Comparison of ENCODE assay signal across 15 mouse cellular contexts in genomic region chr19:21105004-21105403, GRCm38 (mm10).
DNase-seq lines count a peak whose midpoint lies in the region; ATAC-seq and TF ChIP-seq lines count a peak whose summit lies in the region.
"Had no signal": no experiment of that assay in that cellular context is flagged by ENCODE, and none has a peak within 500 bp of the region (broad histone marks: within the 10 kb centered on the region; RNA-seq: fewer than 3 reads in every experiment).

No protein-coding gene starts in this region.

- H3K9ac ChIP-seq in heart, embryonic 12.5 days: no peak overlapping the region
- H3K9ac ChIP-seq in intestine, postnatal 0 days (ENCODE audit: low read depth, low read length): no peak overlapping the region
- H3K9ac ChIP-seq in stomach, postnatal 0 days (ENCODE audit: low read length): no peak overlapping the region
- H3K9ac ChIP-seq: neural tube, embryonic 13.5 days had no signal

- no peak overlapping the region for H3K4me3 ChIP-seq in heart, embryonic 12.5 days
- no peak overlapping the region for H3K4me3 ChIP-seq in intestine, postnatal 0 days (ENCODE audit: low read depth, low read length)
- no peak overlapping the region for H3K4me3 ChIP-seq in stomach, postnatal 0 days (ENCODE audit: low read depth, low read length)
- H3K4me3 ChIP-seq: forebrain, embryonic 10.5 days; left cerebral cortex, adult 2 months; neural tube, embryonic 13.5 days had no signal

- H3K27ac ChIP-seq in heart, embryonic 12.5 days (ENCODE audit: poor library complexity, severe bottlenecking): no peak overlapping the region
- H3K27ac ChIP-seq in intestine, postnatal 0 days (ENCODE audit: low read depth, low read length): peak overlapping the region; percentile 76
- peak overlapping the region; percentile 86 for H3K27ac ChIP-seq in stomach, postnatal 0 days (replicated peaks)
- H3K27ac ChIP-seq: forebrain, embryonic 10.5 days; left cerebral cortex, adult 2 months; neural tube, embryonic 13.5 days had no signal

- H3K4me2 ChIP-seq in heart, embryonic 12.5 days: no peak overlapping the region
- H3K4me2 ChIP-seq in intestine, postnatal 0 days (replicated peaks; ENCODE audit: low read depth): no peak overlapping the region
- no peak overlapping the region for H3K4me2 ChIP-seq in stomach, postnatal 0 days (replicated peaks; ENCODE audit: low read depth)
- H3K4me2 ChIP-seq: neural tube, embryonic 13.5 days had no signal

- H3K9me3 ChIP-seq in heart, embryonic 12.5 days (replicated peaks): no peaks in the 10 kb centered on the region
- no peaks in the 10 kb centered on the region for H3K9me3 ChIP-seq in intestine, postnatal 0 days (ENCODE audit: control insufficient read depth)
- no peaks in the 10 kb centered on the region for H3K9me3 ChIP-seq in stomach, postnatal 0 days (ENCODE audit: control insufficient read depth, low read length)
- H3K9me3 ChIP-seq: forebrain, embryonic 10.5 days; G1E; neural tube, embryonic 13.5 days had no signal

- WGBS in heart, embryonic 12.5 days: 87% methylated on average over 6 of the region's 6 CpGs
- 89% methylated on average over 6 of the region's 6 CpGs for WGBS in intestine, postnatal 0 days
- WGBS in stomach, postnatal 0 days: 83% methylated on average over 6 of the region's 6 CpGs

- no peak for TF ChIP-seq EP300 in stomach, postnatal 0 days (optimal IDR thresholded peaks at IDR 0.05)

- TF ChIP-seq CTCF in intestine, postnatal 0 days (IDR thresholded peaks at IDR 0.05; ENCODE audit: low read depth): no peak
- no peak for TF ChIP-seq CTCF in stomach, postnatal 0 days (IDR thresholded peaks at IDR 0.05; ENCODE audit: low read depth)

- H3K36me3 ChIP-seq in heart, embryonic 12.5 days: no peaks in the 10 kb centered on the region
- H3K36me3 ChIP-seq in intestine, postnatal 0 days (ENCODE audit: control insufficient read depth, insufficient read depth): no peaks in the 10 kb centered on the region
- no peaks in the 10 kb centered on the region for H3K36me3 ChIP-seq in stomach, postnatal 0 days (ENCODE audit: control insufficient read depth, insufficient read depth, low read length)
- H3K36me3 ChIP-seq: forebrain, embryonic 10.5 days; G1E; neural tube, embryonic 13.5 days had no signal

- no peak for ATAC-seq in heart, embryonic 12.5 days (ENCODE audit: insufficient number of reproducible peaks, low FRiP score)
- ATAC-seq in intestine, postnatal 0 days: no peak
- peak; percentile 45 for ATAC-seq in stomach, postnatal 0 days (ENCODE audit: low FRiP score, low TSS enrichment)
- no peak for ATAC-seq in activated CD4-positive, CD25-positive, alpha-beta regulatory T cell, adult 4 months

- H3K27me3 ChIP-seq in heart, embryonic 12.5 days (replicated peaks): no peaks in the 10 kb centered on the region
- H3K27me3 ChIP-seq in intestine, postnatal 0 days (replicated peaks; ENCODE audit: control insufficient read depth, insufficient read depth, low read length): no peaks in the 10 kb centered on the region
- H3K27me3 ChIP-seq in stomach, postnatal 0 days (ENCODE audit: control insufficient read depth, insufficient read depth, low read length): no peaks in the 10 kb centered on the region
- H3K27me3 ChIP-seq: neural tube, embryonic 13.5 days had no signal

- 0 out of 2 replicates have a peak, but pooled peaks cover 6% of the 10 kb centered on the region for H3K4me1 ChIP-seq in heart, embryonic 12.5 days (replicated peaks)
- H3K4me1 ChIP-seq in intestine, postnatal 0 days (replicated peaks; ENCODE audit: control insufficient read depth, insufficient read depth, low read length): 0 out of 2 replicates have a peak, but pooled peaks cover 12% of the 10 kb centered on the region
- H3K4me1 ChIP-seq in stomach, postnatal 0 days (replicated peaks; ENCODE audit: control insufficient read depth, insufficient read depth): peaks cover 6% of the 10 kb centered on the region; the same call in 1 of the 2 replicates
- H3K4me1 ChIP-seq: forebrain, embryonic 10.5 days had no signal

- DNase-seq in heart, adult 11 months: peak; percentile 85
- peak; percentile 13 for DNase-seq in urinary bladder, postnatal 14 days (ENCODE audit: low spot score)
- DNase-seq in urinary bladder, postnatal 25 days (ENCODE audit: low spot score): no peak
- peak; percentile 35 for DNase-seq in stomach, postnatal 0 days (ENCODE audit: low spot score)
- DNase-seq in gastrocnemius, postnatal 10 days: no peak
- DNase-seq: B cell, adult 2 months; cerebellum, adult 11 months; midbrain, embryonic 14.5 days had no signal

Comparison
In these comparisons a context has a peak if more than half of its experiments do, and no peak if none do; other contexts are left out.
1. DNase-seq: peak in heart, adult 11 months (single experiment), urinary bladder, postnatal 14 days (single experiment) and stomach, postnatal 0 days (single experiment); none in urinary bladder, postnatal 25 days (single experiment) and gastrocnemius, postnatal 10 days (single experiment).